Mouse (Mus musculus) CH12F3 (cell line): Measurements from ENCODE around the gene Miga1.
"Not testable (repeated sequence)": the region's sequence is repeated elsewhere in the genome, so short reads cannot be mapped to it uniquely, and the experiment has no call there.

Experiments
- in situ Hi-C: fragments of 300-500 bp; cut with MboI; formaldehyde crosslinking; loops from 2 replicates; pipeline ENCODE4 v1.14.3; 2020; ENCODE audit warnings: low sequenced_read_pairs

The Miga1 gene

DNA sequence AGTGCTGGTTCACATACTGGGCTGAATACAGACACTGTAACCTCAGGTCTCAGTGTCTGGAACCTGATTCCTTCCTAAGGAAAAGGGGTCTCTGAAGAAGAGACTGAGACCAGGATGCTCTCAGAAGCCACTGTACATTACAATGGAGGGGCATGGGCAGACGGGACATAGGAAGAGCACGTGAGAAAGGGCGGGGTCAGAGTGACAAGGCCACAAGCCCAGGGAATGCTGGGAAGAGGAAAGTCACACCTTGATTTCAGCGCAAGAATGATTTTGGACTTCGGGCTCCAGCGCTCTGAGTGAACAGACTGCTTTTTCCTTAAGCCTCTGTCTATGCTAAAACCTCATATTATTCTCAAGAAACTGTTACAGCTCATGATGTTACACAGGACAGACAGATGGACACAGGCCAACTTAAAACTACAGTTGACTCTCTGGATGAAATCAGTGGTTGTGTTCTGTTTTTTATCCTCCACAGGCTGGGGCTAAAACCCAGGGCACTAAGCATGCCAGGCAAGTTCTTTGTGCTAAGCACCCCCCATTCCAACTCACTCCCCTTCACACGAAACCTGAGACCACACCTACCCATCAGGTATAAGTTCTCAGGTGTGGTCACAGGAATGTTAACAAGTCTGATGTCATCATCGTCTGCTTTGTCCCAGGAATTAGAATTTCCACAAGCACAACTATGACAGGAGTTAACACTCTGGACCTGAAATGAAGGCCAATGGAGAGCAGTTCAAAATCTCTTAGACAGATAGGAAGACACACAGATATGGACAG is 18.3 kb downstream of the Miga1 start:
- in situ Hi-C loops: no loop called here

DNA sequence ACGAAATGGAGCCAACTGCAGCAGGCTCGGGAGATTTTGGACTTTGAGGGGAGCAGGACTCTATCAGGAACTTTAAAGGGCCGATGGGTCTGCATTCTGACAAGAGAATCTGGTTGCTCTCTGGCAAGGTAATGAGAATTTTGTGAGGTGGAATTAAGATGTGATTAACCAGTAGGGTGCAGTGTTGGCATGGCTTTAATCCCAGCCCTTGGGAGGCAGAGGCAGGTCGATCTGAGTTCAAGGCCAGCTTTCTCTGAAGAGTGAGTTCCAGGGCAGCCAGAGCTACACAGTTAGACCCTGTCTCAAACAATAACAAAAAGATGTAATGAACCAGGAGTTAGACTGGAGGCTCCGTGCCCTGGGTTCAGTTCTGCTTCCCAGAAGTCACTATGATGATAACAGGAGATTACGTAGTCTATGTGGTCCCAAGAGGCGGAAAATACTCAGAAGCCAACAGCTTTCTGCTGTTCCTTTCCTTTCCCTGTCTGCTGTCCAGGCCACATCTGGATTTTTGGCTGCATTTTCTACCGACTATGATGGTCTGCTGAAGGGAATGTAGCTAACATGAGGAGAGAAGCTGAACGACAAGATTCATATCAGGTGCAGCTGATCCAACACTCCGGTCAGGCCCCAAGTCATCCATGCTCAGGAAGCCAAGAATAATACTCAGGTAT is 19.1 kb downstream of the Miga1 start:
- in situ Hi-C loops: no loop called here

DNA sequence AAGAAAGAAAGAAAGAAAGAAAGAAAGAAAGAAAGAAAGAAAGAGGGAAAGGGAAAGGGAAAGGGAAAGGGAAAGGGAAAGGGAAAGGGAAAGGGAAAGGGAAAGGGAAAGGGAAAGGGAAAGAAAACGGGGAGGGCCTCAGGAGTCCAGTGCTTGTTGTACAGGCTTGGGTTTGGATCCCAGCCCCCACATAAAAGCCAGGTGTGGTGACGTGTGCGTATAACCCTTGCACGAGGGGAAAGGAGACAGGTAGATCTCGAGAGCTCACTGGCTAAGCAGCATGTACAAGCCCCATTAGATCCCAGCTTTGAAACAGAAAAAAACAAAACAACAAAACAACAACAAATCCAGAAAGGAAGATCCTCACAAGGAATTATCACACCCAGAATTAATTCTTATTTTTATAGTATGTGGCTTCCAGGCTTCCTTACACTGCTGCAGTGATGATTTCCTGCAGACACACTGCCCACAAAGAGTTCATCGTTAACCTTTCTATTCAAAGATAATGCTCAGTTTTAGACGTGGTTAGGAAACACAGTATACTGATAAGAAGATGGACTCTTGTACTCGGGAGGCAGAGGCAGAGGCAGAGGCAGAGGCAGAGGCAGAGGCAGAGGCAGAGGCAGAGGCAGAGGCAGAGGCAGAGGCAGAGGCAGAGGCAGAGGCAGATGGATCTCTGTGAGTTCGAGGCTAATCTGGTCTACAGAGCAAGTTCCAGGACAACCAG is 23.6 kb downstream of the Miga1 start:
- in situ Hi-C loops: not testable (repeated sequence)

DNA sequence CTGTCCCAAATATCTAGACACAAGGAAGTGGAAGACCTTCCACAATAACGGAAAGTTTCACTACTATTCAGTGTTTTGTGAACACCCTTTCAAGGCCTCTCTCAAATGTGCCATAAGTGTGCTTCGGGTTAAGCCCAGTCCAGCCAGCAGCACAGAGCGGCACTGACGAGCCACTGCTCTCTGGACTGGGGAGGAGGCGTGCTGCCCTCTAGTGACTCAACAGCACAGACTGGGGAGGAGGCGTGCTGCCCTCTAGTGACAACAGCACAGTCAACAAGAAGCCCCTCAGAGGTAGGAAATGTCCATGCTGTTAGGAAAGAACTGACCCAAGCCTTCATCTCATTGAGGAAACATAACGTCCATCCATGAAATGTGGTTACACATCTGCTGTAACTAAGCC is 24.6 kb downstream of the Miga1 start:
- in situ Hi-C loops: no loop called here

DNA sequence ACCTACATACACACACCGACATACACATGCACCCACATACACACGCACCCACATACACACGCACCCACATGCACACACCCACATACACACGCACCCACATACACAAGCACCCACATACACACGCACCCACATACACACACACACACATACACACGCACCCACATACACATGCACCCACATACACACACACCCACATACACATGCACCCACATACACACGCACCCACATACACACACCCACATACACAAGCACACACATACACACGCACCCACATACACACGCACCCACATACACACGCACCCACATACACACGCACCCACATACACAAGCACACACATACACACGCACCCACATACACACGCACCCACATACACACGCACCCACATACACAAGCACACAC is 25.5 kb downstream of the Miga1 start:
- in situ Hi-C loops: not testable (repeated sequence)

DNA sequence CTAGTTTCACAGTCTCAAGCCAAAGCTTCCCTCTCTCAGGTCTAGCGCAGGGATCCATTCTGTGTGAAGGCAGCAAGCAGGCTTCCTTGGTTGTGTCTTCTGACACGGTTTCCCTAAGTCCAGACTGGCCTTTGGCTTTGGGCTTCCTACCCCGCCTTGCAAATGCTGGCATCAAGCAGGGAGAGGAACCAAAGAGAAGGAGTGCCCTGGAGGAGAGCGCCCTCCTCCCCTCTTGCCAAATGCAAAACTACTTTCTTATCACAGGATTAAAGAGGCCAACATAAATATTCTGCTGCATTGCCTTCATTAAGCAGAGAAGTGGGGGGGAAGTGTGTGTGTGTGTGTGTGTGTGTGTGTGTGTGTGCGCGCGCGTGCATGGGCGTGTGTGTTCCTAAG is 31.0 kb downstream of the Miga1 start:
- in situ Hi-C loops: no loop called here

DNA sequence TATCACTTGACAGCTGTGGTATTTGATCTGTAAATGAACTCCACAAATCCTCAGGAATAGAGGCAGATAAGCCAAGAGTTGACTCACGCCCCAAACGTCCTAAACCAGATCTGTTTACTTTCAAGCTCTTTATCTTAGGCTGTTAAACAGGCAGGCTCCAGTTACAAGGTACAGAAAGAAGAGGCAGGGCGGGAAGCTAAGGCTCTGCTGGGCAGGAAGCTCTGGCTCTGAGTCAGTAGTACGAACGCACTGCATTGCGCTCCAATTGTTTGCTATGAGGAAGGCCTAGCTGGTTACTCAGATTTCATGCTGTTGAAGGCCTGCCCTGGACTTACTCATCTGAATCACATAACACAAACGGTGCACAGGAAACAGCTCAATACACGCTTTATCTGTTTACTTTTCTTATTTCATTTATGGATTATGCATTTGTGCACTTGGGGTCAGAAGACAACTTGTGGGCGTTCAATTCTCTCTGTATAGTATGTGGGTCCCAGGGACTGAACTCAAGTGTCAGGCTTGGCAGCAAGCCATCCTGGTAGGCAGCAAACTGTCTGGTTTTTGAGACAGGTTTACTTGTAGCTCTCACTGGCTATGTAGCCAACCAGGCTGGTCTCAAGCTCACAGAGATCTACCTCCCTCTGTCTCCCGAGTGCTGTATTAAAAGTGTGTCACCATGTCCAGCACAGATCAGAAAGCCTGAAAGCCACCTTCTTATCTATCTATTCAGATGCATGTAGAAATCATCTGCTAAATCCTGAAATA is 31.5 kb downstream of the Miga1 start:
- in situ Hi-C loops: no loop called here

DNA sequence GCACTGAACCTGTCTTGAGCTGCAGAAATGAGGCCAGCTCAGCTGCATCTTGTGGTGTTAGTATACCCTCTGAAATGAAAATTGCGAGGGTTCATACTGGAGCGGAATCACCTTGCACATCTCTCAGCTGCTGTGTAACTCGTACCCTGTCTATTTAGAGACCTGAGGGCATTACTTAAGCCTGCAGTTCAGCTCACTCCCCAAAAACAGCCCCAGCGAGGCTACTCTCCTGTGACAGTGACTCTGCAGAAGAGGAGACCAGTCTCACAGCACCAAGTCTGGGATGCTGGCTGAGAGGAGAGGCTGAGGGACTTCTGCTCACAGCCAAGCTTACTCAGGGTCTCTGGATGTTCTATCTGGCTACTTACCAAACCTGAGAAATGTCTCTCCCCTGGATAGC is 34.2 kb downstream of the Miga1 start:
- in situ Hi-C loops: no loop called here

DNA sequence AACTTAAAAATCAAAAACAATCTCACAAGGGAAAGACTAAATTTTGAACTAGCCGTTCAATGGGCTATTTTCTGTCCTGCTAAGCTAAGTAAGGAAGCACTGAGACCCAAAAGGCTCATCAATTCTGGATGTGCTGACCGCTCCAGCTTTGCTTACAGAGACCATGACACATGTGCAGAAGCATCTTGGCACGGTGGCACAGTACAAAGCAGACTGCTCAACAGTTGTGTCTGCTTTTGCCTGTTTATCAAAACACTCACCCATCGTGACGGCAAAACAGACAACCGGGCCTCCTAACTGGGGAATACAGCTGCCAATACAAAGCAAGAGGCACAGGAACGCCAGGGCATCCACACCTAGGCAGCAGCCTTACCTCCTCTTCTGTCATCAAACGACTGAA is 35.1 kb downstream of the Miga1 start:
- in situ Hi-C loops: no loop called here

DNA sequence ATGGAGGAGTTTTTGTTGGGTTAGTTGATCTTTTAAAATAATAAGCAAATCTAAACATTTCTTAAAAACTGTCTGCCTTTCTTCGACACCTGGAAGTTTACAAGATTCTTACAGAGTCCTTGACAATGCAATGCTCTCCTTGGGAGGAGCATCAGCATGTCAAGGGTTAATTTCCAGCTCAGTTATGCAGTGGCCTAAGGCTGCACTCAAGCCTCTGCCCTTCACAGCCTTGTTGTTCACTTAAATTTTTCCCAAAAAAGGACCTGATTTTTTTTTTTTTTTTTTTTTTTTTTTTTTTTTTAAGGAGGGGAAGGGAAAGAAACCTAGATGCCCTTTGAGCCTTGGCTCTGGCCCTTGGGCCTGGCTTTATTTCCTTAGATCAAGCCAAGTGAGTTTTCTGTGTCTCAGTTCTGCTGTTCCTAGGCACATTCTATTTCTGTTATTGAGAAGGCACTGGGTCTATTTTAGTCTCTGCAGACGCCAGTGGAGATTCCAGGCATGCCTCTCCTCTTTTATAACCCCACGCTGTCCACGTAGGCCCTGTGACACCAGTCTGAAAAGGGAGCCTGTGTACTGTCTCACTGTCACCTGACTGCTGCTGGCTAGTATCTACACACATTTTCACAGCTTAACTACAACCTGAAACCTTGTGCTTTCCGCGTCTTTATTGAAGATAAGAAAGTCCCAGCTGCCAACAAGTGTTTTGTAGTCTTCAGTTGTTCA is 36.0 kb downstream of the Miga1 start:
- in situ Hi-C loops: no loop called here

DNA sequence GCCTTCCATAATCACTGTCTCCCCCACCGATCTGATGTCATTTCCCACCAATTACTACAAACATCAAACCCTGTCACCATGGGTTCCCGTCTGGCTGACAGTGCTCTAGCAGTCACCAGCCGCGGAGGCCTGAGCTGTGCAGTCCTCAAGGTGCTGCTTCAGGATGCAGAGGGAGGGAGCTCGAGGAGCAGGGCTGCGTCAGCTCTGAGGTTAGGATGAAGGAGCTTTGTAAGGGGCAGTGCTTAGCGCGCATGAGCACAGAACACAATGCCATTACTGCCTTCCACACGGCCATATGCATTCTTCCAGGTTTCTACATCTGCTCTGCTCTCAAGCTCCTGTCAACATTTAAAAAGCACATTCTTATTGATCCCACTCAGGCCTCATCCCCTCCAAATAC is 37.2 kb downstream of the Miga1 start:
- in situ Hi-C loops: no loop called here

DNA sequence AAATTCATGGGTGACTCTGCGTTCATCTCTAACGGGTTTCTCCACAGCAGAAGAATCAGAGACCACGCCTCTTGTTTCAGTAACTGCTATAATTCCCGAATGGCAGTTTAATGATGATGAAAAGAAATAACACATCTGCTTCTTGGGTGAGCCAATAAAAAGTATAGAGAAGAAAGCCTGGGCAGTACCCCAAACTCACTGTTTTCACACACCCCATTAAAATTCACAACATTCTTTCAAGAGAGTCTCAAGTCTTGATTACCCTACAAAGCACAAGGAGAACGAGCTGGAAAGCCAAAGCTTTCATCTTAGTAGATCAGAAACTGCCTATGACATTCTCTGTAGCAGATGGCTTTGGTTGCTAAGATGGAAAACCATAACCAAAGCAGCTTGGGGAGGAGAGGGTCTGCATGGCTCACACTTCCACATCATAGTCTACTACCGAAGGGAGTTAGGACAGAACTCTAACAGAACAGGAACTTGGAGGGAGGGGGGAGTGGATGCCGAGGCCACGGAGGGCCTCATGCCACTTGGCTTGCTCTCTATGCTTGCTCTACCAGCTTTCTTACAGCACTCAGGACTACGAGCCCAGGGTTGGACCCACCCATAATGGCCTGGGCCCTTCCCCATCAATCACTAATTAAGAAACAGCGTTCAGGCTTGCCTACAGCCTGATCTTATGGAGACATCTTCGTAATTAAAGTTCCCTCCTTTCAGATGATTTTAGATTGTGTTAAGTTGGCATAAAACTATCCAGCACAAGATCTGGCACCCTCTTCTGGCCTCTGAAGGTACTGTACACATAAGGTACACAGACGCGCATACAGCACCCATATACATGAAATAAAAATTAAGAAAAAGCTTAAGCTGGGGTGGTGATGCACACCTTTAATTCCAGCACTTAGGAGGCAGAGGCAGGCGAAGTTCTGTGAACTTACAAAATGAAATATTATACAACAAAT is 39.5 kb downstream of the Miga1 start:
- in situ Hi-C loops: no loop called here

DNA sequence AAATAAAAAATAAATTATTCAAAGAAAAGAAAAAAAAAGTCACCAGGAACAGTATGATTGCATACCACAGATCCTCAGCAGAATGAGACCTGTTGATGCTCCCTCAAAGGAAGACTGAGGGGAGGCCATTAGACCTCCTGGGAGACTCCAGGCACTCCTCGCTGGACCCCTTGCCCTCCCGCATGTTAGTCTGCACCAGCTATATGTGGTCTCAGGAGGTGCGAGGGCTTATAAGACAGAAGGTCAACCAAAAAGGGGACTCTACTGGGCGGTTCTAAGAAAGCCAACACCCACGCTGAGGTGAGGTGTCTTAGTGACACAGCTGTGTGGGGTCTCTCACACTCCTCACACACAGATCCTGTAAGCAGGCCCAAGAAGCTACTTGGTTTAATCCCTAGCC is 44.3 kb downstream of the Miga1 start:
- in situ Hi-C loops: no loop called here

DNA sequence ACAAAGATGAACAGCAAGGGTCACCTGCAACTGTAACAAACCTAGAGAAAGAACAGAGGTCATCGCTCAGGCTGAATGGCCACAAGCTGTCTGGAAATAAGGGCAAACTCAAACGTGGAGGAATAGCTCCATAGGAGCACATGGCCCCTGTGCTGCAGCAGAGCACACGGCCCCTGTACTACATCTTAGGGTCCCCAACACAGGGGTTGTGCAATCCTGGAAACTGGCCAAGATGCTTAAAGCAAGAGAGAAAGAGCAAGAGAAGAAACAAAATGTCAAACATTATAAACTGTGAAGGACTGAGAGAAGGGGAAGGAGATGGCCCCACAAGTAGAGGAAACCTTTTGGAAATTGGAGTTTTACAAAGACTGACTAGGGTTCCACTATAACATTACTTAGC is 45.8 kb downstream of the Miga1 start:
- in situ Hi-C loops: no loop called here

DNA sequence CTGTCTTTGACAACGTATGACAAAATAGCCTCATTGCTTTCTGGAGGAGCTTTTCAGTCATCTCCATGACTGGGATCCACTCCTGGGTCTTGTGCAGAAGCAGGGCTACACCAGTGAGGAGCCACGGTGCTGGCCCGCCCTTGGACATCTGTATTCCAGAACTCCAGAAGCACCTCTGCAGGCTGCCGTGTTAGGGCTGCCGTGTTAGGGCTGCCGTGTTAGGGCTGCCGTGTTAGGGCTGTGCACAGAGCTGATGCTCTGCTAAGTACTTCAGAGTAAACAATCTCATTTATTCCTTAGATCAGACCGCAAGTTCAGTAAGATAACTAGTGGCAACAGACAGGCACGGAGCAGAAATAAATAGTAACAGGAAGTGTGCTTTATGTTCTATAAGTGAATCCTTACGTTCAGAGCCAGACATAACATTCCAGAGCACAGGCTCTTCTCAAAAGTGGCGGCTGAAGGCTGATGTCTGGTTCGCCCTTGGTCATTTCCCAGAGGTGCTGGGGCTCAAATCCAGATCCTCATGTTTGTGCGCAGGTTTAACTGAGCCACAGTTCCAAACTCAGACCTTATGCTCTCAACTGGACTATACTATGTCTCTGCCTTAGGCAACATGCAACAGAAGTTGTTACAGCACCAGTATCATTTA is 46.6 kb downstream of the Miga1 start:
- in situ Hi-C loops: no loop called here

DNA sequence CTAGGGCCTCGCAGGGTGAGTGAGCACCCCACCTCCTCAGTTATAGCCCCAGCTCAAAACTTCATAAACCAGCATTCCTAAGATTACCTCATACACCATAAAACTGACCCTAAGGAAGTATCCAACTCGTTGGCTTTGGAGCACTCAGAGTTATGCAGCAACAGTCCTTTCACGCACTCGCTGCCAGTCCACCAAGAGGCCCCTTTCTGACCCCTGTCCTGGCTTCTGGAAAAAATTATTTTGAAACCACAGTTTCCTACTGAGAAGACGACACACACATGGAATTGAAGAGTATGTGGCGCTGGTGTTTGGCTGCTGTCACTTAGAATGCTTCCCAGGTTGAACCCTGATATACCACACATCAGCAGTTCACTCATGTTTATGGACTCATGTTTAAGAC is 48.3 kb downstream of the Miga1 start:
- in situ Hi-C loops: no loop called here

DNA sequence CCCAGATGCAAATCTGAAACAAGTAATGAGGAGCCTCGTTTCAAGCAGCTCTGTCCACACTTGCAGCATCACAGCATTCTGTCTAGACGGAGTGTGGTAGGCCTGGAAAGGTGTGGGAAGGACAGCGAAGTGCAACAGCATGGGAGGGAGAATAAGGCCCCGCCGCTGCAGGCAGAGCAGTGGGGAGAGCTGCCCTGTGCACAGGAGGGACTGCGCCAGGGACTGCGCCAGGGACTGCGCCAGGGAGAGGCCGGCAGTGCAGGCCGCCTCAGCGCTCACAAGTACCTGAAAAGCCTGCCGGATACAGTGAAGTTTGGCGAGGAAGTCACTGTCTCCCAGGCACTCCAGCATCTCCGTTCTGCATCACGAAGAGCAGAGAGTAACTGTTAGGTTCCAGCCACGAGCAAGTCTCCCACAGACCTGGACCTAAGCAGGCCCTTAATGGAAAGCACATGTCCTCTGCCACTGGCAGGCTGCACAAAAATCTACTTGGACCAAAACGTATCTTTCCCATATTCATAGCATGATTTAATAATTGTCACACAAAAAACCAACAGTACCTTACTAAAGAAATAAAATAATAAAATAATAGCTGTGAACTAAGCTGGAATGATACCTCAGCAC is 49.9 kb downstream of the Miga1 start:
- in situ Hi-C loops: no loop called here

DNA sequence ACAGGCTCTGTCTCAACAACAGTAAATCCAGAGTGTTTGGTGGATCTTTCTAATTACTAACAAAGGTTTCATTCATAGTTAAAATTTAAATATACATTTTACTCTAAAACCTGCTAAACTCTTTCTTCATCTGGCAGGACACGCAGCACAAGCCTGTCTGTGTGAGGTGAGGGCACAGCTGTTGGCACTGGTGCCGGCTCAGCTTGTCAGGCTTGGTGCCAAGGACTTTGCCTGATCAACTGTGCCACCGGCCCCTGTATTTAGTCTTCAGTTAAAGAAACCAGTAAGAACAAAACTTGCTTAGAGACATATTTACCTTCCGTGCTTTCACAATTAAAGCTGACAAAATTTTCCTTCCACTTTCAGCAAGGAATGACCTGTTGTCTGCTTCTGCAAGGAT is 51.5 kb downstream of the Miga1 start:
- in situ Hi-C loops: no loop called here

DNA sequence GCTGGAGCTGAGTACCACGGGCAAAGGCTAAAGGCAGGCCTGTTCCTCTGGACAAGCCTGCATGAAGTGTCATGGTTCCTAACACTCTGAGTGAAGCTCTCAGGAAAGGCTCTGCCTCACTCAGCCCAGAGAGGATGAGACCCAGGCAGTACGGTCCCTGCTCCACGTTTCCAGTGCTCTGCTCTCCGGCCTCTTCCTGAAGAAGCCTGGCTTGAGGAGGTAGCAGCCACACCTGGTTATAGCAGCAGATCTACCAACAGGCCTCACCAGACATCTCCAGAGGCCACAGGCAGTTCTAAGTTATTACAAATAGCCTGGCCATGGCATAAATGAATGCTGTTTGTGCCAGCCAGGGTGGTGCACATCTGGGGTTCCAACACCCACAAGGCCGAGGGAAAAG is 51.9 kb downstream of the Miga1 start:
- in situ Hi-C loops: no loop called here
